Mouse (Mus musculus): ENCODE measurements around the gene Cnbp. TPM values are rescaled to one million over a fixed set of nuclear protein-coding genes. Genes with fewer than 3 reads are reported as not detected.

The Cnbp gene
- polyA plus RNA-seq (2012; rRNA removed) = 106 and 110 TPM in 2 replicates

DNA sequence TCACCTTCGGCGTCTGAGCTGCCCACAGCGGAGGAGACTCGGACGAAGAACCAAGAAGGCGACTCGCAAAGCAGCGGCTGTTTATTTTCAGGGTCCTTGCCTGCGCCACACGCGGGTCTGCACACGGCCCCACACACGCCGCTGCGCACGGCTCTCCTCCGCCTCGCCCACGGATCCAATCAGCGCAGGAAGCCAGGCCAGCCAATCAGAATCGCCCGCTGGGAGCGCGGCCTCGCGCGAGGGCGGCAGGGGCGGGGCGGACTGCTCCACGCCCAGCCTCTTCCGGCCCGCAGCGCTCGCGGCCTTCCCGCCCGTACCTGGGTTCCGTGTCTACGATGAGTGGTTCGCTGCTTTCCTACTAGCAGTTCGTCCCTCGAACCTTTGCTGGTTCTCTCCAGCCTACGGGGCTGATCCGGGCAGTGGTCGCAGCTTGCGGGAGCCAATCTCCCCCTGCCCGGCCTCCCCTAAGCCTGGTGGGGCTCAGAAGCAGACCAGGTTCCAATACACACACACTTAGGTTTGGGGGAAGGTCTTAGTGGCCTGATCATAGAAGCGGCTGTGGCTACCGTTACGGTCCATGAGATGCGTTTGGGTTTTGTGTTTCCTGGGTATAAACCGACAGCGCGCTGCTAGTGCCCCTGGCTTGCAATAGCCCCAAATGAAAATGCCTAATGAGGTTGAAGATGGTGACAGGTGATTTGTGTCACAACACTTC, at the start of gene Cnbp:
Gene Cnbp, minus strand, starts transcription at position 207 of the 715 bp plus-strand sequence.

DNA sequence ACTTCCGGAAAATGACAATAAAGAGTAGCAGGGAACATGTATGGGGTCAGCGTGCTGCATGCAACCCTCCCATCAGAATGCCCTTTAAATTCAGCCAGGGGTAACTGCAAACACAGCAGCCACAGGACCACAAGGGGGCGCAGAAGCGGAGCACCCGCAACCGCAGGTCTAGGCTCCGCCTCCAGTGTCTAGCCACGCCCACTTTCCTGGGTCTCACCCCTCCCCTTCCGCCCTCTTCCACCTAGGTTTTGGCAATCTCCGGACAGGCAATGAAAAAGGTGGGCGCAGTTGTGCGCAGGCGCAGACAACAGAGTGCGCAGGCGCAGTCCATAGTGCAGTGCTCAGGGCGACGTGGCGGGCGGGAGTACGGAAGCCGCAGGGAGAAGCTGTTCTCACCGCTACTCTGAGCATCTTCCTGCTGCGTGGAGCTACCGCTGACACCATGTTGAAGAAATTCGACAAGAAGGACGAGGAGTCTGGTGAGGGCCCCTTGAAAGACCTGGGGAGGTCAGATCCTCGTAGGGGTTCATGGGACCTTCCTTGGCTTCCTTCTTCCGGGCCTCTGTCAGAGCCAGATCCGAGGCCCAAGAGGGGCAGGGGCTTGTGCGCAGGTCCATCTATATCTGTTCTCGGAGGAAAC, 36.8 kb upstream of the Cnbp start, which contains the start of gene Copg1:
Gene Copg1, plus strand, starts transcription at position 221 of the 640 bp plus-strand sequence.

GRCm38 (mm10) chr6:87838551-87839197, 12.2 kb downstream of the Cnbp start, which contains the start of gene Isy1:
Isy1 (minus strand) TSS chr6:87838798.

DNA sequence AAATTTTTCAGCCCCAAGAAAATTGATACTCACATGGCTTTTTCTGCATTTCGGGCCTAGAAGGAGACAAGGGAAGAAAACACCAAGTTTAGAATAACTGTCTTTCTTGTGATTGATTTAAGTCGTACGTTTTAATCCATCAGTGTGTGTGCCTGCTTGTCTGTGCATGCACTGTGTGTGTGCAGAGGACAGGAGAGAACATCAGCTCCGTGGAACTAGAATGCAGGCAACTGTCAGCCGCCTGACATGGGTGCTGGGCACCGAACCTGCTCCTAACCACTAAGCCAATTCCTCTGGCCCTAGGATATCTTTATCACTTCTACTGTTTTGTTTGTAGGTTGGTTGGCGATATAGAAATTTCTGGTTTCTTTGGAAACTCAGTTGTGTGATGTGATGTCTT, 15.2 kb downstream of the Cnbp start, which contains the start of gene Gm45140:
Gene Gm45140, minus strand, starts transcription at position 101 of the 400 bp plus-strand sequence.

DNA sequence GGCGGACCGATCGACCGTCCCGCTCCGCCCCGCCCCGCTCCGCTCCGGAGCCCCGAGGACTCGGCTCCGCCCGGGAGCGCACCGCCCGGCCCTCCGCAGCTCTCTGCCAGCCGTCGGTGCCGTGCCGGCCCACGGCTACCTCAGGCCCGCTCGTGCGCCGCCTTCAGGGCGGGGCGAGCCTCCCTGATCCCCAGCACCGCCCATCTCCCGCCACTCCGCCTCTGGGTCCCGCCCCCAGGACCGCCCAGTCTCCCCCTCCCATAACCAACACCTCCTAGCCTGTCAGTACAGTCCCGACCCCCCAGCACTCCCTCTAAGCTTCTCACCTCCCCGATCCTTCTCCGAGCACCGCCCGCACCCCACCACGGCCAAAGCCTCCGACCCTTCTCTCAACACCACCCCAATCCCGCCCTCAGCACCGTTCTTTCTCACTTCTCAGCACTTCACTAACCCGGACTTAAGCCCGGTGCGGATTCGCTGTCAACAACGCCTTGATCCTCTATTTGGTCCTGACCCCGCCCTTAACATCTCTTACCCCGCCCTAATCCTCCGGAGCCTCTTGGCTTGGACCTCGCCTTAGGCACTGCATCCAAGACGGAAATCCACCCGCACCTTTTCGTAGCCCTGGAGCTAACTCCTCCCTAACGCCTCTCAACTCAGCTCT, 39.1 kb downstream of the Cnbp start, which contains the start of gene Rab43:
Gene Rab43, minus strand, starts transcription at position 490 of the 664 bp plus-strand sequence.

Other genes with a start within 250 kb of the Cnbp start
- gene Aplf, start 178.9 kb downstream of the Cnbp start, polyA plus RNA-seq (2012; rRNA removed) = 2.9 and 3.7 TPM in 2 replicates
- 6.4 and 9.8 TPM in 2 replicates for gene Efcc1, start 120.2 kb downstream of the Cnbp start, polyA plus RNA-seq (2012; rRNA removed)
- 0.14 and 0.17 TPM in 2 replicates for gene Gp9, start 73.0 kb downstream of the Cnbp start, polyA plus RNA-seq (2012; rRNA removed)
- gene Rab43, start 38.9 kb downstream of the Cnbp start, polyA plus RNA-seq (2012; rRNA removed) = 70.7 and 76.5 TPM in 2 replicates
- 0.24 and 0.34 TPM in 2 replicates for gene Gm45140, start 15.3 kb downstream of the Cnbp start, polyA plus RNA-seq (2012; rRNA removed)
- gene Isy1, start 12.3 kb downstream of the Cnbp start, polyA plus RNA-seq (2012; rRNA removed) = 14.8 and 18.7 TPM in 2 replicates
- gene Copg1, start 36.7 kb upstream of the Cnbp start, polyA plus RNA-seq (2012; rRNA removed) = 39.7 and 51.5 TPM in 2 replicates
- gene Hmces, start 62.8 kb upstream of the Cnbp start, polyA plus RNA-seq (2012; rRNA removed) = 18.1 and 20.1 TPM in 2 replicates
- gene H1fx, start 130.5 kb upstream of the Cnbp start, polyA plus RNA-seq (2012; rRNA removed) = 6.9 and 8.9 TPM in 2 replicates
- gene Rab7, start 194.2 kb upstream of the Cnbp start, polyA plus RNA-seq (2012; rRNA removed) = 101 and 119 TPM in 2 replicates
- 183 and 194 TPM in 2 replicates for gene Rpn1, start 233.4 kb upstream of the Cnbp start, polyA plus RNA-seq (2012; rRNA removed)

All from colon, adult 2 months (tissue).